Mouse (Mus musculus): ENCODE measurements around the gene Trim17.

DNA sequence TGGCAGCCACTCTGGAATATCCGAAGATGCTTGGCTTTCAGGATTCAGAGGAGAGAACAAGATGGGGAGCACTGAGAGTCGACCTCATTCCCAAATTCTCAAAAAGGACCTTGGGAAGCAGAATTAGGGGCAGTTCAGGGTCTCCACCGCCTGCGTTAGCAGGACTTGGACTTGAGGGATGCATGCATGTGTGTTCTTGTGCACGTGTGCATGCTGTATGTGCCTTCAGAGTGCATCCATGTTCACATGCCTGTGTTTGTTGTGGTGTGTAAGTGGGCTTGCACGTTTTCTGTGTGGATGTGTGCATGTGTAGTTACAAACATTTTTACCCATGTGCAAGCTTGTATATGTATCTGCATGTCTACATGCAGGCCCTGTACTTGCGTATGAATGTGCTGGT, 9.7 kb downstream of the Trim17 start:
- no peak for TF ChIP-seq TAL1 (conservative IDR thresholded peaks at IDR 0.05; ENCODE audit: low read depth, low read length)
- no peak for TF ChIP-seq CTCF (IDR thresholded peaks at IDR 0.05; ENCODE audit: low read depth, low read length)
- TF ChIP-seq GATA1 (IDR thresholded peaks at IDR 0.05; ENCODE audit: borderline replicate concordance, low read length) = no peak
- TF ChIP-seq GATA2 (IDR thresholded peaks at IDR 0.05; ENCODE audit: borderline replicate concordance, low read depth, low read length) = no peak
